ENCODE assay signal across 8 mouse cellular contexts in genomic region chr5:136907991-136908857, GRCm38 (mm10). TPM values are rescaled to one million over a fixed set of nuclear protein-coding genes. Genes with fewer than 3 reads are reported as not detected.
DNase-seq lines count a peak whose midpoint lies in the region; ATAC-seq lines count a peak whose summit lies in the region.

Gene Ift22, plus strand, starts transcription at chr5:136908150.

- H3K4me2 ChIP-seq in embryonic facial prominence, embryonic 12.5 days (replicated peaks), result peak within 1 kb of the TSS; percentile 61
- H3K4me2 ChIP-seq in kidney, embryonic 14.5 days (replicated peaks; ENCODE audit: low read depth, low read length), result peak within 1 kb of the TSS; percentile 59
- H3K4me2 ChIP-seq in limb, embryonic 15.5 days, result peak within 1 kb of the TSS; percentile 67

- peak within 1 kb of the TSS; percentile 66 for H3K9ac ChIP-seq in embryonic facial prominence, embryonic 12.5 days
- H3K9ac ChIP-seq in kidney, embryonic 14.5 days (ENCODE audit: low read depth, low read length), result peak within 1 kb of the TSS; percentile 68
- peak within 1 kb of the TSS; percentile 63 for H3K9ac ChIP-seq in limb, embryonic 15.5 days

- DNase-seq in heart, adult 9 months (ENCODE audit: low spot score in 2 of 2), result peak; percentile 92 to 95
- DNase-seq in monocyte, adult 2 months (ENCODE audit: low read depth in 1 of 2, low spot score in 2 of 2), result peak; percentile 59 to 69
- peak; percentile 82 to 83 for DNase-seq in spleen, postnatal 36 days (ENCODE audit: low spot score in 2 of 2)

- ATAC-seq in erythroblast, adult 5-6 weeks (replicated peaks; ENCODE audit: low FRiP score, poor library complexity, severe bottlenecking), result no peak
- ATAC-seq in embryonic facial prominence, embryonic 12.5 days (ENCODE audit: insufficient number of reproducible peaks, insufficient read depth, low FRiP score, low TSS enrichment), result peak; percentile 85
- peak; percentile 94 for ATAC-seq in kidney, embryonic 14.5 days (ENCODE audit: low FRiP score, low TSS enrichment)
- ATAC-seq in limb, embryonic 15.5 days (ENCODE audit: insufficient number of reproducible peaks, low FRiP score, low TSS enrichment, low read depth), result peak; percentile 93

- H3K4me3 ChIP-seq in erythroblast, embryonic 14.5 days (replicated peaks), result peak within 1 kb of the TSS; percentile 60
- peak within 1 kb of the TSS; percentile 69 for H3K4me3 ChIP-seq in embryonic facial prominence, embryonic 12.5 days
- H3K4me3 ChIP-seq in kidney, embryonic 14.5 days (ENCODE audit: low read length), result peak within 1 kb of the TSS; percentile 73
- H3K4me3 ChIP-seq in limb, embryonic 15.5 days, result peak within 1 kb of the TSS; percentile 70

- H3K36me3 ChIP-seq in erythroblast, embryonic 14.5 days (ENCODE audit: control insufficient read depth), result peaks cover 3% of the 10 kb centered on the region; the same call in 1 of the 2 replicates
- H3K36me3 ChIP-seq in embryonic facial prominence, embryonic 12.5 days, result peaks cover 17% of the 10 kb centered on the region
- peaks cover 23% of the 10 kb centered on the region for H3K36me3 ChIP-seq in kidney, embryonic 14.5 days (ENCODE audit: control insufficient read depth, insufficient read depth, low read length)
- H3K36me3 ChIP-seq in limb, embryonic 15.5 days, result peaks cover 23% of the 10 kb centered on the region

- H3K27ac ChIP-seq in embryonic facial prominence, embryonic 12.5 days, result no peak within 1 kb of the TSS
- H3K27ac ChIP-seq in kidney, embryonic 14.5 days (ENCODE audit: low read depth, low read length), result no peak within 1 kb of the TSS
- 0 out of 2 replicates have a peak within 1 kb of the TSS, but pooled peaks have one; percentile 29 for H3K27ac ChIP-seq in limb, embryonic 15.5 days

- 10% methylated on average over 32 of the region's 32 CpGs for WGBS in embryonic facial prominence, embryonic 12.5 days
- 9% methylated on average over 32 of the region's 32 CpGs for WGBS in kidney, embryonic 14.5 days
- WGBS in limb, embryonic 15.5 days, result 8% methylated on average over 32 of the region's 32 CpGs

- no peaks in the 10 kb centered on the region for H3K27me3 ChIP-seq in erythroblast, embryonic 14.5 days (ENCODE audit: control insufficient read depth)
- H3K27me3 ChIP-seq in embryonic facial prominence, embryonic 12.5 days, result no peaks in the 10 kb centered on the region
- no peaks in the 10 kb centered on the region for H3K27me3 ChIP-seq in kidney, embryonic 14.5 days (ENCODE audit: control insufficient read depth, insufficient read depth, low read length)
- H3K27me3 ChIP-seq in limb, embryonic 15.5 days, result no peaks in the 10 kb centered on the region

- H3K9me3 ChIP-seq in erythroblast, embryonic 14.5 days (ENCODE audit: control insufficient read depth, low read length), result 0 out of 2 replicates have a peak, but pooled peaks cover 2% of the 10 kb centered on the region
- H3K9me3 ChIP-seq in embryonic facial prominence, embryonic 12.5 days, result no peaks in the 10 kb centered on the region
- H3K9me3 ChIP-seq in kidney, embryonic 14.5 days (ENCODE audit: control insufficient read depth, low read length), result no peaks in the 10 kb centered on the region
- no peaks in the 10 kb centered on the region for H3K9me3 ChIP-seq in limb, embryonic 15.5 days

- peaks cover 7% of the 10 kb centered on the region for H3K4me1 ChIP-seq in erythroblast, embryonic 14.5 days (ENCODE audit: control insufficient read depth)
- H3K4me1 ChIP-seq in embryonic facial prominence, embryonic 12.5 days, result peaks cover 11% of the 10 kb centered on the region
- H3K4me1 ChIP-seq in kidney, embryonic 14.5 days (ENCODE audit: control insufficient read depth, insufficient read depth, low read length), result 0 out of 2 replicates have a peak, but pooled peaks cover 4% of the 10 kb centered on the region
- peaks cover 10% of the 10 kb centered on the region for H3K4me1 ChIP-seq in limb, embryonic 15.5 days

RNA-seq across cellular contexts. Expression of gene Ift22, which starts in this region (rescaled TPM):
- polyA plus RNA-seq in erythroblast, embryonic 14.5 days (2012), result 0.02 and 0.24 TPM in 2 replicates
- 1.7 and 4.8 TPM in 2 replicates for total RNA-seq in erythroblast, adult 5-6 weeks (2015; ENCODE audit: low replicate concordance)
- 0.28 and 1.3 TPM in 2 replicates for total RNA-seq in erythroblast, adult 5-6 weeks (2017; ENCODE audit: low replicate concordance)
- polyA plus RNA-seq in embryonic facial prominence, embryonic 12.5 days (2016; fragmentation: Nextera tagmentation; extraction: Ambion mirVana), result 67.9 and 70.2 TPM in 2 replicates
- polyA plus RNA-seq in kidney, embryonic 14.5 days (2014; fragmentation: Nextera tagmentation; extraction: Ambion mirVana), result 85.0 and 86.7 TPM in 2 replicates
- polyA plus RNA-seq in limb, embryonic 15.5 days (2015; fragmentation: Nextera tagmentation; extraction: Ambion mirVana), result 56.2 and 60.5 TPM in 2 replicates

Comparison
In these comparisons a context has a peak if more than half of its experiments do, and no peak if none do; other contexts are left out.
1. RNA of gene Ift22 (polyA plus RNA-seq): 85.0 to 86.7 TPM in kidney, embryonic 14.5 days, 67.9 to 70.2 TPM in embryonic facial prominence, embryonic 12.5 days and 56.2 to 60.5 TPM in limb, embryonic 15.5 days; 0.02 to 0.24 TPM in erythroblast, embryonic 14.5 days; every median in the first group is over 10 times any median in the second.
2. Peak in every context shown above with its lines, with median percentiles within 50 percentile points of each other: H3K4me3 ChIP-seq, H3K4me2 ChIP-seq, H3K9ac ChIP-seq and DNase-seq.